Mouse (Mus musculus): ENCODE measurements around the gene Defa35. TPM values are rescaled to one million over a fixed set of nuclear protein-coding genes. Genes with fewer than 3 reads are reported as not detected.
"Not testable (repeated sequence)": the region's sequence is repeated elsewhere in the genome, so short reads cannot be mapped to it uniquely, and the experiment has no call there.

Defa35 gene
- polyA plus RNA-seq (2014; fragmentation: Nextera tagmentation; extraction: Ambion mirVana), result not detected in 2 replicates

DNA sequence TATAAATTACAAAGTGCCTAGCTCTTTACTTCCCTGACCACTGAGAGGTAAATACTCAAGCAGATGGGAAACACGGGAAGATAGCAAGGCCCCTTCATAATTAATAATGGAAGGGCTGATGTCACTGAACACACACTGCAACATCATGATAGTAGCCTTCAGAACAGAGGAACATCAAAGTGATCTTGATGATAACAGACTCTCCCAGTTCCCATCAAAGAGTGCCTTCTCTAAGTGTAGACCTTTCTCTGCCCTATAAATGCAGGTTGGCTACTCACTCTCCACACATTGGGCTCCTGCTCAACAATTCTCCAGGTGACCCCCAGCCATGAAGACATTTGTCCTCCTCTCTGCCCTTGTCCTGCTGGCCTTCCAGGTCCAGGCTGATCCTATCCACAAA, at the start of gene Defa35:
Defa35 (plus strand) TSS at position 301 of the 400 bp plus-strand sequence.
- not testable (repeated sequence) for H3K4me2 ChIP-seq (replicated peaks); H3K36me3 ChIP-seq (replicated peaks; ENCODE audit: control insufficient read depth, insufficient read depth); H3K4me3 ChIP-seq (replicated peaks; ENCODE audit: low read length); H3K4me1 ChIP-seq (replicated peaks; ENCODE audit: control insufficient read depth, insufficient read depth, low read length); ATAC-seq (ENCODE audit: low FRiP score); H3K9me3 ChIP-seq (ENCODE audit: control insufficient read depth, low read length); H3K9ac ChIP-seq; H3K27me3 ChIP-seq (ENCODE audit: control insufficient read depth, insufficient read depth, low read length); H3K27ac ChIP-seq; DNase-seq (ENCODE audit: low spot score)
- 76% methylated on average over 1 of the region's 1 CpGs for WGBS

GRCm38 (mm10) chr8:21025245-21025644, 39.6 kb upstream of the Defa35 start, which contains the start of gene Defa21:
Defa21 (plus strand) TSS chr8:21025545.
- not testable (repeated sequence) for H3K9ac ChIP-seq; H3K4me2 ChIP-seq (replicated peaks); H3K27ac ChIP-seq; H3K9me3 ChIP-seq (ENCODE audit: control insufficient read depth, low read length); DNase-seq (ENCODE audit: low spot score); H3K4me3 ChIP-seq (replicated peaks; ENCODE audit: low read length); H3K27me3 ChIP-seq (ENCODE audit: control insufficient read depth, insufficient read depth, low read length); H3K4me1 ChIP-seq (replicated peaks; ENCODE audit: control insufficient read depth, insufficient read depth, low read length); H3K36me3 ChIP-seq (replicated peaks; ENCODE audit: control insufficient read depth, insufficient read depth); ATAC-seq (ENCODE audit: low FRiP score)
- no CpG with 5 or more reads among the region's 1 CpGs for WGBS

- H3K4me1 ChIP-seq (replicated peaks; ENCODE audit: control insufficient read depth, insufficient read depth, low read length); H3K9ac ChIP-seq; ATAC-seq (ENCODE audit: low FRiP score); H3K9me3 ChIP-seq (ENCODE audit: control insufficient read depth, low read length); H3K36me3 ChIP-seq (replicated peaks; ENCODE audit: control insufficient read depth, insufficient read depth); H3K27me3 ChIP-seq (ENCODE audit: control insufficient read depth, insufficient read depth, low read length); H3K4me3 ChIP-seq (replicated peaks; ENCODE audit: low read length); DNase-seq (ENCODE audit: low spot score); H3K4me2 ChIP-seq (replicated peaks); H3K27ac ChIP-seq: not testable (repeated sequence)
- no CpG with 5 or more reads among the region's 1 CpGs for WGBS
Observed at GRCm38 (mm10) chr8:21054747-21055146, 10.1 kb upstream of the Defa35 start, which contains the start of gene Defa23. Defa23 (plus strand) TSS chr8:21055047.

GRCm38 (mm10) chr8:21084142-21084541, 19.3 kb downstream of the Defa35 start, which contains the start of gene Defa25:
Defa25 (plus strand) TSS chr8:21084442.
- not testable (repeated sequence) for H3K9ac ChIP-seq; H3K4me2 ChIP-seq (replicated peaks); H3K9me3 ChIP-seq (ENCODE audit: control insufficient read depth, low read length); H3K36me3 ChIP-seq (replicated peaks; ENCODE audit: control insufficient read depth, insufficient read depth); H3K4me1 ChIP-seq (replicated peaks; ENCODE audit: control insufficient read depth, insufficient read depth, low read length); H3K27ac ChIP-seq; DNase-seq (ENCODE audit: low spot score); H3K4me3 ChIP-seq (replicated peaks; ENCODE audit: low read length); ATAC-seq (ENCODE audit: low FRiP score); H3K27me3 ChIP-seq (ENCODE audit: control insufficient read depth, insufficient read depth, low read length)

- 0 out of 2 replicates have a peak, but pooled peaks cover 3% of the 10 kb centered on the region for H3K9me3 ChIP-seq (ENCODE audit: control insufficient read depth, low read length)
- no peak for ATAC-seq (ENCODE audit: low FRiP score)
- no peak overlapping the region for H3K4me3 ChIP-seq (replicated peaks; ENCODE audit: low read length)
- no peak for DNase-seq (ENCODE audit: low spot score)
- H3K4me1 ChIP-seq (replicated peaks; ENCODE audit: control insufficient read depth, insufficient read depth, low read length), result no peaks in the 10 kb centered on the region
- H3K36me3 ChIP-seq (replicated peaks; ENCODE audit: control insufficient read depth, insufficient read depth), result no peaks in the 10 kb centered on the region
- H3K27me3 ChIP-seq (ENCODE audit: control insufficient read depth, insufficient read depth, low read length), result no peaks in the 10 kb centered on the region
- H3K4me2 ChIP-seq (replicated peaks), result no peak overlapping the region
- H3K27ac ChIP-seq, result no peak overlapping the region
- WGBS, result 48% methylated on average over 4 of the region's 4 CpGs
- no peak overlapping the region for H3K9ac ChIP-seq
Observed at GRCm38 (mm10) chr8:21093106-21093505, 28.3 kb downstream of the Defa35 start.

GRCm38 (mm10) chr8:21095950-21096349, 31.1 kb downstream of the Defa35 start, which contains the start of gene Gm14851:
Gm14851 (minus strand) TSS chr8:21096050.
- ATAC-seq (ENCODE audit: low FRiP score); H3K4me1 ChIP-seq (replicated peaks; ENCODE audit: control insufficient read depth, insufficient read depth, low read length); H3K4me2 ChIP-seq (replicated peaks); DNase-seq (ENCODE audit: low spot score); H3K4me3 ChIP-seq (replicated peaks; ENCODE audit: low read length); H3K9ac ChIP-seq; H3K27ac ChIP-seq; H3K27me3 ChIP-seq (ENCODE audit: control insufficient read depth, insufficient read depth, low read length); H3K9me3 ChIP-seq (ENCODE audit: control insufficient read depth, low read length); H3K36me3 ChIP-seq (replicated peaks; ENCODE audit: control insufficient read depth, insufficient read depth): not testable (repeated sequence)
- 100% methylated on average over 1 of the region's 2 CpGs for WGBS

Other genes with a start within 250 kb of the Defa35 start
- not detected in 2 replicates for gene Defb33, start 172.4 kb upstream of the Defa35 start, polyA plus RNA-seq (2014; fragmentation: Nextera tagmentation; extraction: Ambion mirVana)
- not detected in 2 replicates for gene Gm15056, start 162.4 kb upstream of the Defa35 start, polyA plus RNA-seq (2014; fragmentation: Nextera tagmentation; extraction: Ambion mirVana)
- not detected in 2 replicates for gene Gm6040, start 143.0 kb upstream of the Defa35 start, polyA plus RNA-seq (2014; fragmentation: Nextera tagmentation; extraction: Ambion mirVana)
- gene AY761185, start 120.3 kb upstream of the Defa35 start, polyA plus RNA-seq (2014; fragmentation: Nextera tagmentation; extraction: Ambion mirVana), result not detected in 2 replicates
- not detected in 2 replicates for gene Defa21, start 39.5 kb upstream of the Defa35 start, polyA plus RNA-seq (2014; fragmentation: Nextera tagmentation; extraction: Ambion mirVana)
- not detected in 2 replicates for gene Defa23, start 10.0 kb upstream of the Defa35 start, polyA plus RNA-seq (2014; fragmentation: Nextera tagmentation; extraction: Ambion mirVana)
- not detected in 2 replicates for gene Defa25, start 19.4 kb downstream of the Defa35 start, polyA plus RNA-seq (2014; fragmentation: Nextera tagmentation; extraction: Ambion mirVana)
- gene Gm14851, start 31.0 kb downstream of the Defa35 start, polyA plus RNA-seq (2014; fragmentation: Nextera tagmentation; extraction: Ambion mirVana), result not detected in 2 replicates
- gene Defa30, start 69.6 kb downstream of the Defa35 start, polyA plus RNA-seq (2014; fragmentation: Nextera tagmentation; extraction: Ambion mirVana), result not detected in 2 replicates
- gene Defa22, start 97.2 kb downstream of the Defa35 start, polyA plus RNA-seq (2014; fragmentation: Nextera tagmentation; extraction: Ambion mirVana), result not detected in 2 replicates
- not detected in 2 replicates for gene Defa31, start 126.6 kb downstream of the Defa35 start, polyA plus RNA-seq (2014; fragmentation: Nextera tagmentation; extraction: Ambion mirVana)
- gene Gm15293, start 136.5 kb downstream of the Defa35 start, polyA plus RNA-seq (2014; fragmentation: Nextera tagmentation; extraction: Ambion mirVana), result not detected in 2 replicates
- gene Gm15292, start 184.7 kb downstream of the Defa35 start, polyA plus RNA-seq (2014; fragmentation: Nextera tagmentation; extraction: Ambion mirVana), result not detected in 2 replicates

Measured in hindbrain, embryonic 14.5 days (tissue).